Mouse (Mus musculus) left cerebral cortex, postnatal 36 days (tissue): ENCODE measurements around the gene Rbm10. TPM values are rescaled to one million over a fixed set of nuclear protein-coding genes. Genes with fewer than 3 reads are reported as not detected.
A peak's percentile ranks its signal among the peaks of the same experiment; 100 is the strongest.

Experiments
- DNase-seq, 2 experiments: peaks; one replicate each; pipeline ENCODE4 v3.0.0; 2021 to 2022; ENCODE audit warnings: low spot score in 2 of 2, mixed read lengths in 1 of 2
- intact Hi-C: fragments of 180-260 bp; cut with DNase I; formaldehyde crosslinking; loops from one replicate; pipeline ENCODE4 v1.15.1; 2025
- total RNA-seq, 2 experiments: library from RNA; stranded (reverse); gene quantifications; 2 replicates each; pipeline ENCODE4 v1.2.3; 2021

Rbm10 gene
- total RNA-seq, result 10 to 100 TPM; 42.1 to 51.6 TPM

DNA sequence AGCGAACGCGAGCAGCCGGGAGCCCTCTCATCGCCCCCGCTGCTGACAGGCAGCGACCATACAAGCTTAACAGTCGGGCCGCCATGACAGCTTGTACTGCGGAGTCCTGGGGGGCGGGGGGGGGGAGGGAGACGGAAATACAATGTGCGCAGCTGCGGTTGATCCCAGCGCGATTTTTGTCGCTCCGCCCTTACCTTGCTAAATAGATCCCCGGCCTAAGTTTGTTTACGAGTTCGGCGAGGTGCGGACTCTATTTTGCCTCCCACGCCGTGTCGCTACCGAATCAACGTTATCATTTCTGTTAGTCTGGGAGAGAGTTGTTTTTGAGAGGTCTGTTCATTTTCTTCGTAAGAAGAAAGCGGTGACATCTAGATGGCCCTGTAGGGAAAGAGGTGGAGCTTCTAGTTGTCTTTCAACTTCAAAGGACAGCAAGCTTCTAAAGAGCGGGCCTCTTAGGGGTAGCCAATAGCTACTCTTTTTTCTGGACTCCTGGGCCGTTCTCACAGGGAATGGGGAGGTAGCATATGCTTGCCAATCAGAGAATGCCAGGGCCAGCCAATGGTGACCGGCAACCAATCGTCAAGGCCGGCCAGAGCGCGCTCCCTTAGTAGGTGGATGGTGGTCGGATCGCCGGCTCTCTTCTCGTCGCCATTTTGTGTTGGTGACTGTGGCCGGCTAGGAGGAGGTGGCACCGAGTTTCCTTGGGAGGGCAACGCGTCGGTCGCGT lies at the start of gene Rbm10, which contains the start of gene Ndufb11:
Gene Rbm10 (plus strand): TSS at position 328 of the 727 bp plus-strand sequence.
Gene Ndufb11 (minus strand): TSS at position 444 of the 727 bp plus-strand sequence.
- DNase-seq, result peak; percentile 82
- intact Hi-C loops, result no loop called here

DNA sequence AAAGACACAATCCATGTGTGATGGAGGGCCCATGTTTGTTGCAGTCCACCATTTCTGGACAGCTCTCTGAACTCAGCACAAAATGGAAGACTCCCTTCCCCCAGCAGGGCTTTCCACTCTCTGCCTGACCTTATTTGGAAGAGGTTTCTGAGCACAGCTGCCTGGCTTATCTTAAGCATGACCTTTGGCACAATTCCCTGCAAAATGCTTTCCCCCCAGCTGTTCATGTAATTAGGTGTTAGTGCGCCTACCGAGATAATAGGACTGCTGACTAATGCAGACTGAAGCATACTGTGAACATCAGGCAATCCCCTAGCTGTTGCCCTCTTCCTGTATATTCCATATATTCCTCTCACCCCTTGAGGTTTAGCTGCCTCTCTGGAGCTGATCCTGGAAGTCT lies 46.3 kb upstream of the Rbm10 start:
- intact Hi-C loops, result no loop called here
- DNase-seq, result no peak

DNA sequence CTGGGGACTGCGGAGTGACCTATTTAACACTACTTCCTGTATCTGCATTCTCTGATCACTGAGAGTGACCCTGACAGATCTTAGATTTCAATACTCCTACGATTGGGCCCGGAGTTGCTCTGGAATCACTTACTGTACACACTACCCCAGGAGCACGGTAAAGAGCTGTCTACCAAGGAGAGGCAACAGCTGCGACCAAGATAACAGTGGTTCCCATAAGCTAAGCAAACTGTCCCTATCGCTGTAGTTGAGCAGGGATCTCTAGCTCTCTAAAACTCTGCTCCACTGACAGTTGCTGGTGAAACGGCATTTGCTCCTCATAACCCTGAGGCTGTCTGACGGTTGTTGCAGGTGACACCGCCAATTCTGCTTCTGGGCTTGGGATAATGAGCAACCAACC lies 44.6 kb upstream of the Rbm10 start:
- intact Hi-C loops, result no loop called here
- DNase-seq, result no peak

DNA sequence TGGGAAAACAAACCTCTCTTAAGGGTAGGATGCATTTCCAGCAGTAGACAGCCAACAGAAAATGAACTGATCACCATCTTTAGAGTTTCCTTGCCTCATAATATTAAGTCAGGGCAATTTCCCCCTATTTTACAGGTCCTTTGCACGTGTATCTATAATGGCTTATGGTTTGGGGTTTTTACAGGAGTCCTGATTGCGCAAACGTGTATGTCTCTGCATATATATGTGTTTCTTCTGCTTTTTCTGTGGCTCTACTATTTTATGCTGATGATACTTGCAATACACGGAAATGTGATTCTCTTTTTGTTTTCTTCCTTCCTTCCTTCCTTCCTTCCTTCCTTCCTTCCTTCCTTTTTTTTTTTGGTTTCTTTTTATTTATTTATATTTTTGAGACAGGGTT lies 43.4 kb upstream of the Rbm10 start:
- intact Hi-C loops, result no loop called here
- DNase-seq, result no peak

DNA sequence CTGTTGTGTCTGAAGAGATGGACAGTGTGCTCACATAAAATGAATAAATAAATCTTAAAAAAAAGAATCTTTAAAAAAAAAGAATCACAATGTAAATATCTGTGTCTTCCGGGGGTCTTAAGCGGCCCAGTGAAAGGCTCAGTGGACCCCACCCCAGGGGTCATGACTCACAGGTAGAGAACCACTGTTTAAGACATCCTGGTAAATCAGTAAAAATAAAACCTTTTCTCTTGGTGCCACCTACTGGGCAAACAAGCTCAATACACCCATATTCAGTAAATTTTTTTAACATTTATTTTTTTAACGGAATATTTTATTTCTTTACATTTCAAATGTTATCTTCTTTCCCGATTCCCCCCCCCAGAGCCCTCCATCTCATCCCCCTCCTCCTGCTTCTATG lies 29.3 kb upstream of the Rbm10 start:
- DNase-seq, result no peak
- intact Hi-C loops, result no loop called here

DNA sequence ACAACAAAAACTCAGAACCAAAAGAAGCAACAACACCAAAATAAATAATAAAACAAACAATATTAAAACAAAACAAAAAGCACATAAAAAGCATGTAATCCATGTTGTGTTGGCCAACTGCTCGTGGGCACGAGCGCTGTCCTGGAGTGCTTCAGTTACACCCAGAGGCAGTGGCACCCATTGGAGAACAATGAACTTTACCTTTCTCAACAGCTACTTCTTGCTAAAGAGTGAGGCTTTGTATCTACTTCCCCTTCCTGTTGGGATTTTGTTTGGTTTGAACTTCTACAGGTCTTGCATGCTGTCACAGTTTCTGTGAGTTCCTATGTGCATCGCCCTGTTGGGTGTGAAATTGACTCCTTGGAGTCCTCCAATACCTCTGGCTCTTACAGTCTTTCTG lies 8.8 kb upstream of the Rbm10 start:
- DNase-seq, result no peak
- intact Hi-C loops, result no loop called here

DNA sequence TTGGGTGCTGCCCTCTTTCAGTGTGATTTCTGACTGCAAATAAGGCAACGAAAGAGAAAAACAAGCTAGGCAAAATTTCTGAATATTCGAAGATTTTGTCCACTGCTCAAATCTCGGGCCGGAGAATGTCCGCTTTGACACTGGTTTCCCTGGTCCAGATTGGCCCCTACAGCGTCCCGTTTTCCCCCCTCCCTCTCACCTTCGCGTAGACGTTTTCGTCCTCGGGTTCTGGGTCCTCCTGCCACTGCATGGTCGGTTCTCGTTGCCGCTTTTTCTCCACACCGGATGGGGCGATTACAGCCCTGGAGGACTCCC lies 485 bp upstream of the Rbm10 start:
- intact Hi-C loops, result no loop called here
- no peak for DNase-seq

DNA sequence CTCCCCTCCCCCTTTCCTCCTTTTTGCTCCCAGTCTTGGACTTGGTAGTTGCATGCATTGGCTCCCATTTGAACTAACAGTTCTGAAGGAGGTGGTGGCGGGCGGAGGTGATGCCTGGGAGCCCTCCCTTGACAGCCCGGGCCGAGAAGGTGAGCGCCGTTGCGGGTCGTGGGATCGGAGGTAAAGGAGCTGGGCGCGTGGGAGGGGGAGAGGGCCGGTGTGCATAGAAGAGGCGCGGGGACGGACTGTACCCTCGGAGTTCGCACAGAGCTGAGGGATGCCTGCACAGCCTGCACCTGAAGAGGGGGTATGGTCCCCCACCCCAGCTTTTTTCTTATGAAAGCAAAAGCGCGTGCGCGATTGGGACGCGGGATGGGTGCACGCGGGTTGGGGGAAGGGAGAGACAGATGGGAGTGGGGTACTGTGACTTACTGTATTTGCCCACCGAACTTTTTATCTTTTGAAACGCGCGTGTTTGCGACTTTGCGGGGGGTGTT lies 648 bp downstream of the Rbm10 start:
- intact Hi-C loops, result no loop called here
- no peak for DNase-seq

DNA sequence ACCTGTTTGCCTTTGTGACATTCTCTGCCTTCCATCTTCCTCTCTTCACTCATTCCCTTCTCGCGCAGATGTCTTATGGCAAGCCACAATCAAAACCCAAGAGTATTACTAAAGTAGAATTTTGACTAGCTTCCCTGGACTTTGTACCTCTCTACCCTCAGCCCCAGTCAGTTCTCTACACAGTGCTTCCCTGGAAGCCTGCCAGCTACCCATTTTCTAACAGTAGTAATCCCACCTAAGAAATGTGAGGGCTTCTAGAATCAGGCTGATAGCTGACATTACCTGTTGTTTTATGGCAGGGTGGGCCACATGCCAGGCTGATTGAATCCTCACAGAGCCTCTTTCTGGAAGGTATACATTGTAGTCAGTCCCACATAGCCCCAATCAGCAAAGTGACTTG lies 20.8 kb downstream of the Rbm10 start:
- intact Hi-C loops, result no loop called here
- no peak for DNase-seq

DNA sequence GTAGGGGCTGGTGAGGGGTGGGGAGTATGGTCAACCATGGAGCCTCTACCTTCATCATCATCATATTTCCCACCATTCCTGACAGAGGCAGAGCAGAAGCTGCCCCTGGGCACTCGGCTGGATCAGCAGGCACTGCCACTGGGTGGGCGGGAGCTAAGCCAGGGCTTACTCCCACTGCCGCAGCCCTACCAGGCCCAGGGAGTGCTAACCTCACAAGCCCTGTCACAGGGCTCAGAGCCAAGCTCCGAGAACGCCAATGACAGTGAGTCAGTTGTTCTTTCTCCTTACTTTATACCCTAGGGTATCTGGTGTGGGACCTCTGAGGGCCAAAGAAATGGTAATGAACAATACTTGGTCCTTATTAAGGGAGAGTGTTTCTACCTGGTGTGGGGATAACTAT lies 27.5 kb downstream of the Rbm10 start:
- intact Hi-C loops, result no loop called here
- no peak for DNase-seq

DNA sequence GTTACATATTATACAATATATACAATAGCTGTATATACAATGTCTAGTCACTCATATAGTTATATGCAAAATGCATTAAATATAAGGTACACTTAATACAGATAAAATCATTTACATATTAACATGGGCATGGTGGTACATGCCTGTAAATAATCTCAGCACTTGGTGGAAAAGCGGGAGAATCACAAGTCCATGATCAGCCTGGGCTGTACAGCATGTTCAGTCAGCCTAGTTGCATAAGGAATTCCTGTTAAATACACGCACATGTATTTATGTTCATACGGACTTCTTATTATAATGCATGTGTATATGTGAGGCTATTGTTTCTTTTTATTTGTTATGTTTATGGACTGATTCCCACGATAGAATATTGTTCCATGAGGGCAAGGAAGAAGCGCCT lies 40.3 kb downstream of the Rbm10 start:
- no peak for DNase-seq
- intact Hi-C loops, result no loop called here

DNA sequence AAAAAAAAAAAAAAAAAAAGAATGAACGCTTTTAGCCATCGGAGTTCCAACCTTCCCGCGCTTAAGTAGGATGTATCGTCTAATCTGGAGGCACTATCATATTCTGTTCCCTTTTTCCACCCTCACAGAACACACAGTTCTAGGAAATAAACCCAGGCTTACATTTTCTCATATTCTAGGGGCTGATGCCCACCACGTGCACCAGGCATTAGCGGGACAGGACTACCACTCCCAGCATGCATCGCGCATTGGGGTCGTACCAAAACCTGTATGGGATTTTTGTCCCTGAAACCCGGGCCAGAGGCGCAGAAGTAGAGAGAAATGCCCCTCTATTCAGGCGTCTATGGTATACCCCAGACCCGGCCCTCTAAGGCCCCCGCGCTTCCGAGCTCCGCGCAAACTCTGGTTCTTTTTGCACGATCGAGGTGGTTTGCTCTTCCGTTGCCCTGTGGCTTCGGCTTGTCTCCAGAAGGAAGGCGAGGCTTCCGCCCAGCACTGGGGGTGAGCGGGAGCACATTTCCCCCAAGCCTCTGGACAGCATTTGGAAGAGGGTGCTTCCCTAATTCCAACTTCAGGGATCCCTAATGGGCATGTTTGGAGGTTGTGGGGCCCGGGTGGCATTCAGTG lies 40.8 kb downstream of the Rbm10 start, which contains the start of gene Uba1:
Gene Uba1 (plus strand): TSS at position 301 of the 627 bp plus-strand sequence.
- intact Hi-C loops, result no loop called here
- DNase-seq, result peak; percentile 74 to 81

DNA sequence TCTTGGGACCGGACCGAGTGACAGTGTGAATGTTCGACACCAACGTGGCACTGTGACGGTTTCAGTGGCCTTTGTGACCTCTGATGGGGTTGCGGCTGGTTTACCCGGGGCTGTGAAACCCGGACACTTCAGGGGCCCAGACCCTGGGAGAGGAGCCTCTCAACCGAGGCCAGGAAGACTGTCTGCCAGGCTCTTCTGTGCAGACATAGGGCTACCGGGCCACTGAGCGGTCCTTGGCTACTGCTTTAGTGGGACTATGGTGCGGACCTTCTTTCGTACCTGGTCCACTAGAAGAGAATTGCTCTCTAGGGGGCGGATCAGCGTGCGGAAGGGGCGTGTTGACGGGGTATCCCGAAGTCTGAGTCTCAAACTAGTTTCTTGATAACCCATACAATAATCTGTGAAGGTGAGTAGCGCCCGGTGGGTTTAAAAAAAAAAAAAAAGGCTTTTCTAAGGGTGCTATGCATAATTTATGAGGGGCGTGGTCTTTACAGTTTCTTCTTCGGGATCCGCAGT lies 41.6 kb downstream of the Rbm10 start:
- no peak for DNase-seq
- intact Hi-C loops, result no loop called here

DNA sequence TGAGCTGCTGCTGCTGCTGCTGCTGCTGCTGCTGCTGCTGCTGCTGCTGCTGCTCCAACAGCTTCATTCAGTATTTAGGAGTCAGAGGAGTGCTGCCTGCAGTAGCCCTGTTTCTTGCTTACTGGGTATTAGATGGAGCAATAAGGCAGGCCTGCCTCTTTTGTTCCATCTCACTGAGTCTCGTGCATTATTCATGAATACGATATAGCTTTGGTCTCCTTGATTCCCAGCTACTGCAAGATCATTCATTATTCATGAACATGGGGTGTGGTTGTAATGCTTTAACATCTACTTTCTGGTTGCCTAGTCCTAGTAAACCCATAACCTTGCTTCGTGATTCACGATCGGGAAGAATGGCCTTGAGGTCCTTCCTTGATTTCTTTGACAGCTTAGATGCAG lies 45.0 kb downstream of the Rbm10 start:
- intact Hi-C loops, result loop anchor here (5.0 to 10.0 kb wide), 2 partner anchors 110 to 282 kb away; no protein-coding TSS in a partner anchor
- no peak for DNase-seq

DNA sequence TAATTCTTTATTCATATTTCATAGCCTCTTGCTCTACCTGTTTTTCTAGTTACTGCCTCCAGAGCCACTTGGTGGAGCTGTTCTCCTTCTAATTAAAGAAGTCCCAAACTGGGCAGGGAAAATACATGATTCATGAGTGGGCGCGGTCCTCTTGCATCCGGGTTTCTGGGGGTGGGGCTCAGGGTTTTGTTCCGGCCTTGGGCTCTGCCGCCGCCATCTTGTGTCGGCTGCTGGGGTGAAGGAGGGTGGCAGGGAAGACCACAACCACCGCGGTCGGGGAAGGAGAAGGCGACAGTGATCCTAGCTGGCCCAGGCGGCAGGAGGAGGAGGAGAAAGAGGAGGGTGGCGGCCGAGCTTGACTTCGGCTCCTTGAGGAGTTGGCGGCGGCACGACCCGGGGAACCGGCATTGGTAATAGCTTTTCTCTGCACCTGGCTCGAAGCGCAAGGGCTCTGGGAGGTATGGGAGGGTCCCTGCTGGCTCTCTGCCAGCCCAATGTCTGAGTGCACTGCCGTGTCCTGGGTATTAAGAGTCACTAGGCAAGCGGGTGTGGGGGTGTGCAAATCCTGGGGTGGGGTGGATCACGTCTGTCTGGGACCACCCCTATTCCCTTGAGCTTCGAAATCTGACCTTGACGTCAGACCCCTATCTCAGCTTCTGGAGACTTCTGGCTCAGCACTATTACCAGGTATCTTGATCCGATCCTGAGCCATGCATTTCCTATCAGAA lies 45.6 kb downstream of the Rbm10 start:
- DNase-seq, result peak; percentile 67 to 77
- intact Hi-C loops, result loop anchor here (5.0 to 10.0 kb wide), 2 partner anchors 109 to 282 kb away; no protein-coding TSS in a partner anchor

DNA sequence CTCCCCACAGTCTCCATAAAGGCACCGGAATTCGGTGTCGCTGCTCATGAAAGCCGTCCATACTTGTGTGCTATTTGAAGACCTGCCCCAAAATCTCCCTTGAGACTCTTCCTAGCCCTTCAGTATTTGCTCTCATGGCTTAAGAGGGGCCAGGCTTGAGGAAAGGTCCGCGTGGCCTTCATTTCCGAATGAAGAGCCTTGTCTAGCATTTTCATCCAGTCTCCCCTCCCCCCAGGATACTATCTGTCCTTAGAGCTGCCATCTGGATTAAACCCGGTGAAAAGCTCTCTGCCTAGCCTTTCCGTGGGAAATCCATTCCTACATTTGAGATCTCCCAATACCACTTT lies 46.1 kb downstream of the Rbm10 start:
- peak in 1 of 2 experiments; percentile 11 for DNase-seq
- intact Hi-C loops, result loop anchor here (5.0 to 10.0 kb wide), 2 partner anchors 109 to 281 kb away; no protein-coding TSS in a partner anchor

DNA sequence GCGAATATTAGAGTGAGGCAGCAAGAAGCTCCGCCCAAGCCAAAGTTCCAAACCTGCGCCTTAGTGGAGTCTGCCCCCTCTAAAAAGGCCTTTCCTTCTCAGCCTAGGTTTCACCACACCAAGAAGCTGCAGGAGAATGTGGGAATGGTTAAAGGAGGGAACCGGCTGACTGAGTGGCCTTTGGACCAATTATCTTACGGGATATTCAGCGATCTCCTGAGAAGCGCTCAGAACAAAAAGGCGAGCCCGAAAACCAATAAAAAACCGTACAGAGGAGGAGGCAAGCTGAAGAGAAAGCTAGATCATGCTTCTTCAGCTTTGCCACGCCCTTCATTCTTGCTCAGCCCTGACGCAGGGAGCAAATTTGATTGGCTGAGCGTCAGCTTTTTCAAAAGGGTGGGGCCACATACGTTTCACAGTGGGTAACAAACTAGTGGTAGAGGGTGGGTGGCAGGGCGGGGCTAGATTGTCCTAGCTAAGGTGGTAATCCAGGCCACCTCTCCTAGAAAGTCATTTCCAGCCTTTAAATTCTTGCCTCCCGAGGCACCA lies 70.3 kb downstream of the Rbm10 start, which contains the start of gene Cdk16:
Gene Cdk16 (plus strand): TSS at position 436 of the 549 bp plus-strand sequence.
- DNase-seq, result peak; percentile 75 to 81
- intact Hi-C loops, result no loop called here

DNA sequence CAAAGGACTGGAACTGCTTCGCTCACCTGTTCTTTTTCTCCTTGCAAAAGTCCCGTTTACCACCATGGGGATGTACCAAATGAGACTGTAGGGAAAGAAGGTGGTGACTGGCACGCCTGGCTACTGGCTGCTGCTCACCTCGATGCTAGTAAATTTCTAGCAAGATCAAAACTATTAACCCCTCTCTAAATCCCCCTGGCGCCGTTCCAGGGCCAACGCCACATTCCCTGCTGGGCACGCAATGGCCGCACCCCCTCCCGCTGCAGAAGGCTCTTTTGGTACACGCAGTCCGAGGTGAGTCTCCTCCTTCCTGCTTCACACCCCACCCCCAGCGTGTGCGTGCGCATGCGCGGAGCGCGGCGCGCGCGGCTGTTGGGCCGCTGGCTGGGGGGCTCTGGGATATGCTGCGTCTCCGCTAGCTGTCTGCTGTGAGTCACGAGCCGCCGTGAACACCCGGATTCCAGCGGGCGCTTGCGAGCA lies 70.8 kb downstream of the Rbm10 start:
- peak; percentile 77 to 86 for DNase-seq
- intact Hi-C loops, result no loop called here

DNA sequence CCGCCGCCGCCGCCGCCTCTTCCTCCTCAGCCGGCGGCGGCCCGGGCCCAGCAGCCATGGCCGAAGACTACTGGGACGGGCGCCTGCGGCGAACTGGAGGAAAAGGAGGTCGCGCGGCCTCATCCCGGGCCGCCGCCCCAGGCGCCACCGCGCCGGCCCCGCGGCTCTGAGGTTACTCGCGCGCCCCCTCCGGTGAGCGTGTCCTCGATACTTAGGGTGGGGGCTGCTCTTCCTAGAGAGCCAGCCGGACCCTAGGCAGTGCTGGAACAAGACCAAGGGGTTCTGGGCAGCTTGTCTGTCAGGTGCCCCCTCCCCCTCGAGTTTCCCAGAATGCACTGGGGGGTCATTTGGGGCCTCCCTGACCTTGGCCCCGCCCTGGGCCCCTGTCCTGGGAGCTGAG lies 71.3 kb downstream of the Rbm10 start:
- peak; percentile 25 to 29 for DNase-seq
- intact Hi-C loops, result no loop called here

DNA sequence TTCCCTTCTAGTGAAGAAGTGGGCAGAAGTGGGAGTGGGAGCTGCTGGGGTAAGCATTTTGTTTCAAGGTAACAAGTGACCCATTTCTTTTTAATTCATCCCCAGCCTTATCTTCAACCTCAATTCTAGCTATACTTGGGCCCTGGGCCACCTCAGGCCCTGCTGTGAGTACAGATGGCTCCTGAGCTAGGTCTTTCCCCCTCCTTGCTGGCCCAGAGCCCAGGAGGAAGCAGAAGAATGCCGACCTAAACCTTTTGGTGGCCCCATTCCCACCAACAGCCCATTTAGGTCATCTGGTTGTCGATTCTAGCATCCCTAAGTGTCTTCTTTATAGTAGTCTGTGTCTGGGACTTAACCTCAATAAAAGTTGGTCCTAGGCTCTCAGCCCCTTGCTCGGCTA lies 74.3 kb downstream of the Rbm10 start:
- intact Hi-C loops, result no loop called here

More for the DNA sequence above, 74.3 kb downstream of the Rbm10 start:
- DNase-seq, result no peak
